Mouse (Mus musculus) lung, postnatal 36 days (tissue): ENCODE results near the gene Hnrnpa2b1.
"Not testable (repeated sequence)": the region's sequence is repeated elsewhere in the genome, so short reads cannot be mapped to it uniquely, and the experiment has no call there.

Experiments used
- DNase-seq: peaks from one replicate; pipeline ENCODE4 v3.0.0; 2022; ENCODE audit warnings: mixed read lengths

Hnrnpa2b1 gene

GRCm38 (mm10) chr6:51469715-51470310, at the start of gene Hnrnpa2b1:
TSS of gene Hnrnpa2b1 (minus strand) at chr6:51469894.
- DNase-seq: peak; percentile 99

GRCm38 (mm10) chr6:51514860-51515259, 45.2 kb upstream of the Hnrnpa2b1 start:
- DNase-seq: no peak

GRCm38 (mm10) chr6:51513745-51514144, 44.1 kb upstream of the Hnrnpa2b1 start:
- DNase-seq: no peak

- DNase-seq: no peak
Measured at GRCm38 (mm10) chr6:51510946-51511345, 41.3 kb upstream of the Hnrnpa2b1 start.

GRCm38 (mm10) chr6:51510094-51510493, 40.4 kb upstream of the Hnrnpa2b1 start:
- peak; percentile 80 for DNase-seq

GRCm38 (mm10) chr6:51508750-51509648, 39.3 kb upstream of the Hnrnpa2b1 start:
- DNase-seq: peak; percentile 86

GRCm38 (mm10) chr6:51507556-51507955, 37.9 kb upstream of the Hnrnpa2b1 start:
- DNase-seq: no peak

- DNase-seq: no peak
Measured at GRCm38 (mm10) chr6:51505671-51506070, 36.0 kb upstream of the Hnrnpa2b1 start.

GRCm38 (mm10) chr6:51497321-51498111, 27.8 kb upstream of the Hnrnpa2b1 start:
- DNase-seq: no peak

- DNase-seq: peak; percentile 27
Measured at GRCm38 (mm10) chr6:51489787-51490186, 20.1 kb upstream of the Hnrnpa2b1 start.

GRCm38 (mm10) chr6:51486731-51487130, 17.0 kb upstream of the Hnrnpa2b1 start:
- DNase-seq: no peak

GRCm38 (mm10) chr6:51486076-51486710, 16.5 kb upstream of the Hnrnpa2b1 start:
- DNase-seq: no peak

- DNase-seq: no peak
Measured at GRCm38 (mm10) chr6:51485646-51486045, 16.0 kb upstream of the Hnrnpa2b1 start.

GRCm38 (mm10) chr6:51484556-51484955, 14.9 kb upstream of the Hnrnpa2b1 start:
- not testable (repeated sequence) for DNase-seq

GRCm38 (mm10) chr6:51483861-51484260, 14.2 kb upstream of the Hnrnpa2b1 start:
- DNase-seq: no peak

GRCm38 (mm10) chr6:51481548-51481947, 11.9 kb upstream of the Hnrnpa2b1 start:
- DNase-seq: no peak

- no peak for DNase-seq
Measured at GRCm38 (mm10) chr6:51479136-51479731, 9.5 kb upstream of the Hnrnpa2b1 start.

GRCm38 (mm10) chr6:51472213-51472612, 2.5 kb upstream of the Hnrnpa2b1 start:
- DNase-seq: no peak

- no peak for DNase-seq
Measured at GRCm38 (mm10) chr6:51471782-51472181, 2.1 kb upstream of the Hnrnpa2b1 start.

GRCm38 (mm10) chr6:51471179-51471505, 1.4 kb upstream of the Hnrnpa2b1 start:
- DNase-seq: no peak

GRCm38 (mm10) chr6:51470311-51471178, 851 bp upstream of the Hnrnpa2b1 start, which contains the start of gene Cbx3:
TSS of gene Cbx3 (plus strand) at chr6:51470360.
- peak; percentile 89 for DNase-seq
